Mouse (Mus musculus) mouse trophoblast stem cell (cell line): Measurements from ENCODE around the gene Acsl1.

Experiments used
- in situ Hi-C, 2 experiments: fragments of 300-500 bp; cut with MseI, MboI; formaldehyde crosslinking; loops; 2 replicates in 1 of 2; 3 replicates in 1 of 2; pipeline ENCODE4 v1.15.1; 2025

Acsl1 gene

DNA sequence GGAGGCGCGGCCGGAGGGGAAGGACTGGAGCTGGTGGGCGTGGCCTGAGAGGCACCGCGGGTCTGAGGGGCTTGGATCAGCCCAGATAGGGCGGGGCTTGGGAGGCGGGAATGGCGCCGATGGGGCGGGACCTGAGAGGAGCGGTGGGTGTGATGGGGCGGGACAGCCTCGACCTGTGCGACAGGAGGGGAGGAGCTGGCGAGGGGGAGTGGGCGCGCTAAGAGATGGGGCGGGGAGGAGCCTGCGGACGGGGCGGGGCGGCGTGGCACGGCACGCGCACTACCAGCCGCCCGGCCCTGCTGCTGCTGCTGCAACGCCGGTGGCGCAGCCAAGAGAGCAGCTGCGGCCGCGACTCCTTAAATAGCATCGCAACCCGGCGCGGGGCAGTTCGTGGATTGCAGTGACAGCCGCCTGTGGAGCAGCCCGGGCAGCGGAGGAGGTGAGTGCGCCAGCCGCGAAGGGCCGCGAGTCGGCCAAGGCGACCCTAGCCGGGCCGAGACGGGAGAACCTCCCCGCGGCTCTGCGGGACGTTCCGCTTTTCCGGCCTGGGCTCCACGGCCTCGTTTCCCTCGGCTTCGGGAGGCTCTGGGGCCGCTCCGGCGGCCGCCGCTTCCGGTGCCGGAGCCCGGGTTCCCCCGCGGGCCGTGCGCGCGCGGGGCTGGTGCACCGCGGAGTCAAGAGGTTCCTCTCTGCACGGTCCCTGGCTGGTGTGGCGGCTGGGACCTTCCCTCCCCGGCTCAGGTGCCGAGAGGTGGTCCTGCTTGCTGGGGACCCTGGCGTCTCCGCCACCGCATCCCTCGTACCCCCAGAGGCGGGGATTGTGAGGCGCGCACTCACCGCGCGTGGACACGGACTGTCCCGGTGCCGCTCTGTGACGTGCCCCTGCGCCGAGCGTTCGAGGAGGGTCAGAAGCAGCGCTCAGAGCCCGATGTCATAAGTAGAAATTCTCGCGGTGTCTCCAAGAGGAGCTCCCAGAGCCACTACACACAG lies at the start of gene Acsl1:
Acsl1 (plus strand) TSS at position 246 of the 990 bp plus-strand sequence.
- in situ Hi-C loops = no loop called here

DNA sequence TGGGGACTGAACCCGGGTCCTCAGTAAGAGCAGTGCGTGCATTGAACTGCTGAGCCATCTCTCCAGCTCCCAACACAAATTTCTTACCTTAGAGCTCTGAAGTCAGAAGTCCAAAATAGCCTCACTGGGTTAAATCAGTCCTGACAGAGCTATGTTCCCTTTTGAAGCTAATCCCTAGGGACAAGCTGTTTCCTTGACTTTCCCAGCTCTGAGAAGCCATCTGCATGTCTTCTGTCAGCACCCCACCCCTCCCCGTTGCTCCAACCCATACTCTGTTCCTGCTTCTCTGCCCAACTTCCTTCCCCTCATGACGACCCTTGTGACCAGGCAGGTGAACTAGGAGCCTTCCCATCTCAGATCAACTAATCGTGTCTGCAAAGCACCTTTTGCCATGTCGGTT lies 49.3 kb upstream of the Acsl1 start:
- in situ Hi-C loops = no loop called here

DNA sequence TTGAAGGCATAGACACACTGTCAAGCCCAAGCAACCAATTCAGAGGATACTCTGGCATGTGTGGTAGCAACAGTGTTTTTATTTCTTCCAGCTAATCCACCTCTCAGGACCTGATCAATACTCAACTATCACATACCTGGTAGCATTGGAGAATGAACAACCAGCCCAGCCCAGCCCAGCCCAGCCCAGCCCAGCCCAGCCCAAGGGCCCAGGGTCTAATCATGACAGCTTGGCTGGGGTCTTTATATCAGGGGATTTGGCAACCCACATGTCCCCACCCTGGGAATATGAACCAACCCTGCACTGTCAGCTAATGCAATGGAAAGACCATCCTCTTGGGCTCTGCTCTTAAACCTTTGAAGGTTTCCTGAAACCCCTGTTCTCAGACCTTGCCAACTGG lies 42.9 kb upstream of the Acsl1 start:
- in situ Hi-C loops = no loop called here

DNA sequence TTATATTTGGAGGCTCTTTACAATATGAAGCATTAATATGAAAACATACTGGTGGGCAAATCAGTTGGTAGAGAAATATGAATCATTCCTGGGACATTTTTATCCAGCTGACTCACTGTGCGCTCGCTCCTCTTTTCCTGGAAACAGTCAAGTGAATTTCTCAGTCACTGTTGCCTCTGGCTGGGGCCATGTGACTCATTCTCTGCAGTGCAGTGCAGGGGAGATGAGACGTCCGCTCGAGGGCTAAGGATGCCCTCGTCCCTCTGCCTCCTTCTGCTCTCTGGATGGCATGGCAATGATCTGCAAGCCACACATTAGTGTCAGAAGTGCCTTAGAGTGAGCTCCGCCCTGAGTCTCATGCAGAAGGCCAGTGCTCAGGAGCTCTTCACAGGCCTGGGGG lies 41.0 kb upstream of the Acsl1 start:
- in situ Hi-C loops = no loop called here

DNA sequence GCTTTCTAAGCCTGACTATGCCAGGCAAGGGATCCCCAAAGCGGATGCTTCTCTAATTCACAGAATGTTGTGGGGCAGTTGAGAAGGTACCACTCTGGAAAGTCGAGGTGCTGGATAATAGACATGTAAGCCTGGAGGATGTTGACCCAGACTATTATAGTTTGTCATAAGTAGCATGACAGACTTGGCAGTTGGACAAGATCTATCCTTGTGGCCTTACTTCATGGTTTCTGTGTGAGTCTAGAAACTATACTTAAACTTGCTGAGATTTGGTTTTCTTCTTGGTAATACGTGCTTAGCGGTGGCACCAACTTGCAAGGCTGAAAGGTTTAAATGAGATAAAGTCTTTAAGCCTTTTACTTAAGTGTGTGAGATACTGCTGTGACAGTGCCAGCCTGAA lies 38.9 kb upstream of the Acsl1 start:
- in situ Hi-C loops = no loop called here

- in situ Hi-C loops = no loop called here
Observed at GRCm38 (mm10) chr8:46432581-46432980, 38.3 kb upstream of the Acsl1 start.

DNA sequence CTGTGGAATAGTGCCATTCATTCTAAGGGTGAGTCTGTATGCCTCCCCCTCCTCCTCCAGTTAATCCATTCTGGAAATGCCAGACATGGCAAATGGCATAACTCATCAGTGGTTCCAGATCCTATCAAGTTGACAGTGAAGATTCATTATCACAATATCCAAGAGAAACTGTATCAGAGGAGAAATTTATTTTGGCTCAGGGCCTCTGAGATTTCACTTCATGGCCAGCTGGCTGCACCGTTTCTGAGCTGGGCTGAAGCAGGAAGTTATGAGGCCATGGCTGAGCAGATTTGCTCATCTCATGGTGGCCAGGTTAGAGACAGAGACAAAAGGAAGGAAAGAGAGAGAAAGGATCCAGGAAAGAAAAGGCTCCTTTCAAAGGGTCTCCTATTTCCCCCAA lies 37.2 kb upstream of the Acsl1 start:
- in situ Hi-C loops = no loop called here

- in situ Hi-C loops = no loop called here
Observed at GRCm38 (mm10) chr8:46438491-46438890, 32.3 kb upstream of the Acsl1 start.

DNA sequence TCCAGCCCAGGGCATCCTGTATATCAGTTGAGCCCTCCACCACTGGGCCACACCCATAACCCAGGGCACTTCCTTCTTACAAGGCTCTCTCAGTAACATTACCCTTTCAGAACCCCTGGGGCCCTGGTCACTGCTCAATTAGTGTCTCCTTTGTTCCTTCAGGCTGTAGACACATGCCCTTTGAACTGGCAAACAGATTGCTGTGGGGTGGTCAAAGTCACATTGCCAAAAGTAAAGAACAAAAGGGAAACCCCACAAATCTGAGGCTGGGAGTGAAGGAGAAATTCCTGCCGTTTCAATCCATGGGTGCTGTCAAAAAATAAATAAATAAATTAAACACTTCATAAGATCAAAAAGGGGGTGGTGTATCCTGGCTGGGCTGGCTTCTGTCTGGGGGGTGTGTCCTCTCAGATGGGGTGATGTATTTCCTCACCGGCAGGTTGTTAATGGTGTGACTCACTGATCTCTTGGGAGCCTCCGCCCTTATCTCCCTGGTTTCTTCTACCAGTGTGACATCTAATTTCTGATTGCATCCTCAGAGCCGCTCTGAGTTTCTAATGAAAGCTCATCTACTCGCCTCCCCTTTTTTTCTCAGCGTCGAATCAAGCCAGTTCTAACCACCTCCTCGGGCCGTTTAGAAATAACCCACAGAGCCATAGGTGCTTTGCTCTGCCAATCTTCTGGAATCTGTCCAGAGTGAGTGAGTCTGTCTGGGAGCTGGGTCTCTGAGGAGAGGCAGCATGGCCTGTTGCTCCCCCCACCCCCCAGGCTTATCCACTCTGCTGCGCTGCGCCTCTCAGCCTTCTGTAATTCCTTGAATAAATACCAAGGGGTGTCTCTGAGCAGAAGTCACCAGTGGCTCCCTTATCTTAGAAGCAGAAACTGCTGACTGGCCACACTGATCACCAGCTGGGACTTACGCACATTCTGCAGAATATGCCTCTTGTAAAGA lies 24.6 kb upstream of the Acsl1 start:
- in situ Hi-C loops = no loop called here

DNA sequence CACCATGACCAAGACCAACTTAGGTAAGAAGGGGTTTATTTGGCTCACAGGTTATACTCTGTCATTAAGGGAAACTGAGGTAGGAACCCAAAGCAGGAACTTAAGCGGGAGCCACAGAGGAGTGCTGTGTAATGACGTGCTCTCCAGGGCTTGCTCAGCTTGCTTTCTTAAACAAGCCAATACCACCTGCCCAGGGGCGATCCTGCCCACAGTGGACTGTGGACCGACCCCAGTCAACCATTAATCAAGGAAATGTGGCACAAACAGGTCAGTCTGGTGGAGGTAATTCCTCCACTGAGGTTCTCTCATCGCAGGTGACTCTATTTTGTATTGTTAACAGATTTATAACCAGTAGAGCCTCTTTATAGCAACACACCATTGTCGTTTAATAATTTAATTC lies 23.5 kb upstream of the Acsl1 start:
- in situ Hi-C loops = no loop called here

DNA sequence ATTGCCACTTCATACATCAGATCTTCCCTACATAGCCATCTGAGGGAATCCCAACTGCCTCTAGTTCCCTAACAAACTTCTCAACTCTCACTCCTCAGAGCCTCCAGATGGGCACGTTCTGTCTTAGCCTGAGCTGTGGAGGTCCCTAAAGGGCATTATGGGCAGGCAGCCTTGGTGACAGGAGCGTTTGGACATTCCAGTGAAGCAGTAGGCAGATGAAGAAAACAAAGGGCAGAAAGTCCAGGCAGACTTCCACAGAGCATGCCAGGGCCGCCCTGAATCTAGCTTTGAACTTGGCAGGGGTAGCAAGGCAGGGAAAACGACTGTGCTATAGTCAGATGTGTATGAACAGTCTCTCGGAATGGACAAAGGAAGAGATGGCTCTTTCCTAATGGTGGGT lies 22.2 kb upstream of the Acsl1 start:
- in situ Hi-C loops = no loop called here

DNA sequence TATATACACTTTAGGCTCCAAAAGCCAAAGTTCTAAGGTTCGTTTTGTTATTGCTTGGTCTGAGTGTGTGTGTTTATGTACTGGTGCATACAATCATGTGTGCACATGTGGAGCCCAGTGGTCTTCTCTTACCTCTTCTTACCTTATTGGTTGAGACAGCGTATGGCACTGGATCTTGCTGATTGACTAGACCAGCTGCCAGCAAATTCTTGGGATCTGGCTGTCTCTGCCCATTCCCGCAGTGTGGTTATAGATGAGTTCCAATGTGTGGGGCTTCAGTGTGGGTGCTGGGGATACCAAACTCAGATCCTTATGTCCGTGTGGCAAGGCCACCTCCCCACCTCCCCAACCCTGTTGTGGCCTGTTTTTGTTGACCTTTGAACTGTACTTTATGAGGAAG lies 21.8 kb upstream of the Acsl1 start:
- in situ Hi-C loops = no loop called here

GRCm38 (mm10) chr8:46449723-46450251 lies 21.1 kb upstream of the Acsl1 start:
- in situ Hi-C loops = no loop called here

DNA sequence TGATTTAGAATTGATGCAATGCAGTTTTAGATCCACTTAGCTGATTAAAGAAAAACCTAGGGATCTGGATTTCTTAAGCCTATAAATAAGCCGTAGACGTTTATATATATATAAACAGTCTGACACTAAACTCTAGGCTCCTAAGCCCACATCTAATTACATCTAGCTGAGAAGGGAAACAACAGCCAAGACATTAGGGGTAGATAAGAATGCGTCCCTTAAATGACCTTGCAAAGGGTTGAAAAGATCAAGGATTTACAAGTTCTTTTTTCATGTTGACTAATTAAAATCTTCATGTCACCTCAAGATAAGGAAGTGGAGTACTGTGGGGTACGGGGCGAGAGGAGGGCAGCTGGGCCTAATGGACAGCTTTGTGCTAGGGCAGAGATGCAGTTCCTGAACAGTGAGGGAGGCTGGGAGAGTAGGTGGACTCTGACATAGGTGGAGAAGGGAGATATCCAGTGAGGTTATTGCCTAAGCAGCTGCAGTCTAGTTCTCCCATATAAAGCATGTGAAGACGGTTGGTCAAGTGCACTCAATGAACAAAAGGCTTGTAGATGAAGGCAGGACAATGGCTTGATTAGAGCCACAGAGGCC lies 12.5 kb upstream of the Acsl1 start:
- in situ Hi-C loops = no loop called here

DNA sequence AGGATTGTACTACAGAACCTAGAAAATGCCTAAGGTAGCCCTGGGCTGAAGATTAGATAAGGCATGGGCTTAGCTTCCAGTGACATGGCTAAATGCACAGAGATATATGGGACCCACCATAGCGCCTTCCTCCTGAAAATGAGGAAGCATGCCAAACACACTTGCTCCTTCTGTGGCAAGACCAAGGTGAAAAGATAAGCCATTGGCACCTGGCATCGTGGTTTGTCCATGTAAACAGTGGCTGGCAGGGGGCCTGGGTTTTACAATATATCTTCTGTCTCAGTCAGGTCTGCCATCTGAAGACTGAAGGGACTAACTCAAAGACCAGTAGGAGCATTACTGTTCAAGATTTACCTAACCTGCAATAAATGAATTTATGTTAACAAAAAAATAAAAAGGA lies 2.4 kb upstream of the Acsl1 start:
- in situ Hi-C loops = no loop called here

- in situ Hi-C loops = no loop called here
Observed at GRCm38 (mm10) chr8:46469071-46469769, 1.6 kb upstream of the Acsl1 start.

DNA sequence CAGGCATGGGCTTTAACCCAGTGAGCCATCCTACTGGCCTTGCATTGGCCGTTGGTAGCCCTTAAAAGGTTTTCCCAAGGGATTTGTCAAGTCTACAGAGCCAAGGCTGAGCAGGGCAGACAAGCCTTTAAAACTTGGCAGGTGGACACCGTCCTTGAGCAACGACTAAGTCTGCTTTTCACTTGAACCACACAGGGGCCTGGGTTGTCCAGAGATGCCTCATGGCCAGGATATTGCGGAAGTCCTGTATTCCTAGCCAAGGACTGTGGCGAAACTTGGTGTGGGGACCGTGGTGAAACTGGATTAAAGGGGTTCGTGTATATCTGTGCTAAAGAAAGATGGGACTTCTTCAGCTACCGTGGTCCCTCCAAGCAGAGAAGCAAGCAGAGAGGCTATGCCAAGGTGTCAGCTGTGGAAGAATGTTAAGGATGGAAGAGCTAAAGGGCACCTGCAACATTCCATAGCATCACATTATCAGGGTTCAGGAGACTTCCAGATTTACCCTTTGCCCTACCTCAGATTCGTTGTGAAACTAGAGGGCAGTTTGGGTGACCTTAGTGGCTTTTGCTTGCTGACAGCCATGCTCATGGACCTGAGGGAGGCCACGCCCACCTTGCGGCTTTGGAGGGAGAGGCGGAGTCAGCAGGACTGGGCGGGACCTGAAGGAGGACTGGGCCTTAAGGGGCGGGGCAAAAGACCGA lies 596 bp upstream of the Acsl1 start:
- in situ Hi-C loops = no loop called here

DNA sequence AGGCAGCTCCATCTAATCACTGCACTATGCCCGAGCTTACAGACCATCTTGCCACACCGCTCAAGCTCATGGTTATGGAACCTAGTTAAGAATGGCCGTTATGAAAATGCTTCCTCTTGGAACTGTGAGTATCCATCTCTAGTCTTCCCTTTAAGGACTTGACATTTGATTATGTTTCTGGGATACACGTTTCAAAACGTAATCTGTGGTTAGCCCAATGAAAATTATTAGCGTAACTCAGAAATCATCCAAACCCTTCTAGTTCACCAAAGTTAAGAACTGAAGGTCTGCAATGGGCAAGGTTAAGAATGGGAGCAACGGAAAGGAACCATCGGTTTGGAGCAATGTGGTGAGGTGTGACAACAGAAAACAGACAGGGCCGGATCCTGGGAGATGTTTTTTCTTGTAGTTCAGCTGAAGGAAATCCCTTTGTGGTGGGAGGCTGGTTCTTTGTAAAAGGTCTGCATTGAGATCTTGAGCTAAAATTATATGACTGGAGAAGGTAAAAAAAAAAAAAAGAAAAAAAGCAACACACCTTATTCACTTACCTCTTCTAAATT lies 1.2 kb downstream of the Acsl1 start:
- in situ Hi-C loops = no loop called here

GRCm38 (mm10) chr8:46474120-46474519 lies 3.3 kb downstream of the Acsl1 start:
- in situ Hi-C loops = no loop called here

GRCm38 (mm10) chr8:46474634-46475033 lies 3.8 kb downstream of the Acsl1 start:
- in situ Hi-C loops = no loop called here
